Mouse (Mus musculus): ENCODE data around the gene Hecw2.

- no peak for TF ChIP-seq CTCF (conservative IDR thresholded peaks at IDR 0.05; ENCODE audit: low read length)
- no peak for TF ChIP-seq POU5F1 (IDR thresholded peaks at IDR 0.05; ENCODE audit: borderline replicate concordance, low read length)
Measured at GRCm38 (mm10) chr1:53875919-53876318, 319.0 kb downstream of the Hecw2 start.
